Mouse (Mus musculus): ENCODE results near the gene Mucl3.
A peak's percentile ranks its signal among the peaks of the same experiment; 100 is the strongest.

The Mucl3 gene

GRCm38 (mm10) chr17:35643609-35644236 lies at the start of gene Mucl3:
Mucl3 (minus strand) TSS chr17:35643695.
- no peak for DNase-seq

GRCm38 (mm10) chr17:35692368-35692767 lies 48.9 kb upstream of the Mucl3 start:
- no peak for DNase-seq

- peak; percentile 14 for DNase-seq
These were observed 48.3 kb upstream of the Mucl3 start for GRCm38 (mm10) chr17:35691811-35692210.

- DNase-seq, result no peak
These were observed 46.6 kb upstream of the Mucl3 start for GRCm38 (mm10) chr17:35689936-35690645.

GRCm38 (mm10) chr17:35688347-35689175 lies 45.1 kb upstream of the Mucl3 start:
- DNase-seq, result peak; percentile 81

- DNase-seq, result no peak
These were observed 41.6 kb upstream of the Mucl3 start for GRCm38 (mm10) chr17:35685061-35685460.

GRCm38 (mm10) chr17:35681986-35682385 lies 38.5 kb upstream of the Mucl3 start:
- DNase-seq, result no peak

GRCm38 (mm10) chr17:35680591-35680990 lies 37.1 kb upstream of the Mucl3 start:
- DNase-seq, result no peak

- DNase-seq, result peak; percentile 88
These were observed 30.0 kb upstream of the Mucl3 start, which contains the start of gene Gtf2h4 for GRCm38 (mm10) chr17:35673416-35674035. Gtf2h4 (minus strand) TSS chr17:35673739.

GRCm38 (mm10) chr17:35672527-35672926 lies 29.0 kb upstream of the Mucl3 start:
- DNase-seq, result peak; percentile 54

- peak; percentile 85 for DNase-seq
These were observed 28.4 kb upstream of the Mucl3 start for GRCm38 (mm10) chr17:35671846-35672245.

- DNase-seq, result peak; percentile 72
These were observed 26.2 kb upstream of the Mucl3 start for GRCm38 (mm10) chr17:35669731-35670130.

GRCm38 (mm10) chr17:35667334-35668065 lies 24.0 kb upstream of the Mucl3 start, which contains the start of gene Vars2:
Vars2 (minus strand) TSS chr17:35667592.
- DNase-seq, result peak; percentile 98

GRCm38 (mm10) chr17:35666851-35667256 lies 23.4 kb upstream of the Mucl3 start:
- DNase-seq, result peak; percentile 71

GRCm38 (mm10) chr17:35665957-35666515 lies 22.5 kb upstream of the Mucl3 start:
- DNase-seq, result peak; percentile 70

- DNase-seq, result peak; percentile 33
These were observed 9.6 kb upstream of the Mucl3 start for GRCm38 (mm10) chr17:35653086-35653485.

- no peak for DNase-seq
These were observed 5.9 kb upstream of the Mucl3 start for GRCm38 (mm10) chr17:35649429-35649828.

GRCm38 (mm10) chr17:35639352-35639751 lies 4.1 kb downstream of the Mucl3 start:
- DNase-seq, result no peak

GRCm38 (mm10) chr17:35638475-35639190 lies 4.9 kb downstream of the Mucl3 start:
- DNase-seq, result peak; percentile 72

- DNase-seq, result peak; percentile 68
These were observed 7.1 kb downstream of the Mucl3 start for GRCm38 (mm10) chr17:35636363-35636762.

- DNase-seq, result peak; percentile 84
These were observed 7.8 kb downstream of the Mucl3 start for GRCm38 (mm10) chr17:35635699-35636111.

All from thymus, postnatal 4 days (tissue).